Mouse (Mus musculus) hindbrain, embryonic 12.5 days (tissue): ENCODE measurements at regions not wholly inside any gene's neighbourhood (a gene's known extent, or its start where the extent isn't known, plus 50 kb on each side); places are given as distances from the start of the nearest gene placed in this dataset.

Experiments used
- ATAC-seq: fragments of 200-750 bp; cut with Nextera tagmentation; 2 replicates; pipeline ENCODE4 v1.8.0; 2017; ENCODE audit warnings: moderate TSS enrichment; ENCODE audit not compliant: low FRiP score
- H3K27ac ChIP-seq: fragments of 300-500 bp; sonication (generic); 2 replicates; pipeline ENCODE4 v1.5.1; 2016; ENCODE audit warnings: mild to moderate bottlenecking
- H3K27me3 ChIP-seq: fragments of 300-500 bp; sonication (generic); 2 replicates; pipeline ENCODE4 v1.6.1; 2016; ENCODE audit warnings: mild to moderate bottlenecking
- H3K36me3 ChIP-seq: fragments of 300-500 bp; sonication (generic); 2 replicates; pipeline ENCODE4 v1.6.1; 2016; ENCODE audit warnings: mild to moderate bottlenecking
- H3K4me1 ChIP-seq: fragments of 300-500 bp; sonication (generic); 2 replicates; pipeline ENCODE4 v1.6.1; 2016
- H3K4me2 ChIP-seq: fragments of 300-500 bp; sonication (generic); replicated peaks from 2 replicates; pipeline ENCODE4 v1.6.1; 2016; ENCODE audit warnings: mild to moderate bottlenecking
- H3K4me3 ChIP-seq: fragments of 300-500 bp; sonication (generic); 2 replicates; pipeline ENCODE4 v1.5.1; 2016; ENCODE audit warnings: mild to moderate bottlenecking
- H3K9ac ChIP-seq: fragments of 300-500 bp; sonication (generic); 2 replicates; pipeline ENCODE4 v1.6.1; 2016; ENCODE audit warnings: mild to moderate bottlenecking, moderate library complexity
- H3K9me3 ChIP-seq: fragments of 300-500 bp; sonication (generic); replicated peaks from 2 replicates; pipeline ENCODE4 v1.6.1; 2016; ENCODE audit warnings: mild to moderate bottlenecking
- WGBS: fragments of 180-500 bp; shearing (Covaris S2); methylation state at CpG from one replicate; pipeline ENCODE4 v1.1.7; 2016; 5-methylcytosine and 5-hydroxymethylcytosine counted together

DNA sequence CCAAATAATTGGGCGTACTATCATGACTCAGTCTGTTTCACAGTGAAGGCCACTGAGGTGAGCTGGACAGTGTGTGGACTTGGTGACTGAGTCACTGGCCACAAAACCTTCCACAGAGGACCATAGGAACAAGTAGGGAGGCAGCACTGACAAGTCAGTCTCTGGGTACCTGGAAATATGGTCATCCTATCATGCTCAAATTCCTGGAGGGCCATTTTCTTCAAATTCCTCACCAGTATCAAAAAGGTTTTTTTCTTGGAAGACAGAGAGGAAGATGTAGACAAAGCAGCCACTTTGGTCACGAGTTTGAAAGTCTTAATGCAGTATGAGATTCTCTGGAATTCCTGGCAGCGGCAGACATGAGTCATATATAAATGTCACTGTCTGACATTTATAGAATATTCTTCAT lies 101.8 kb upstream of the Rai14 start:
- Histone ChIP-seq H3K9me3 (no peaks in the 10 kb centered on the region), H3K4me3 (no peak overlapping the region), H3K27ac (no peak overlapping the region), H3K4me2 (no peak overlapping the region), H3K36me3 (no peaks in the 10 kb centered on the region), H3K27me3 (no peaks in the 10 kb centered on the region), H3K9ac (no peak overlapping the region), H3K4me1 (no peaks in the 10 kb centered on the region)
- no peak for ATAC-seq
- WGBS = 87% methylated on average over 3 of the region's 3 CpGs

DNA sequence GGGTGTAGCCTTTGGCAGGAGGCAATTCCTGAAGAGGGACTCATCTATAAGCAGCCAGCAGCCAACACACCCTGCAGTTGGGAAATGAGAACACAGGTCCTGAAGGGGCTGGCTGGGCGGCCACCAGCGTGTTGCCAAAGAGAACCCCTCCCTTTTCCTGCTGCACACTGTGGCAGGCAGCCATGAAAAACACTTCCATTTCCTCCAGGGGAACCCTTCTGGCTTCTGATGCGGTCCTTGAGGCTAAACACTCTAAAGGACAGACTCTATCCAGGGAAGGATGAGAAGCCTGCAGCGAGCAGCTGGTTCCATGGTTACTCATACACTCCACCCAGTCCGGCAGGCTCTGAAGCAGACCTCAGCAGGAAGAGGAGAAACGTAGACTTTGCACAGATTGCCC lies 103.8 kb upstream of the Rai14 start:
- Histone ChIP-seq H3K9me3 (no peaks in the 10 kb centered on the region), H3K27me3 (no peaks in the 10 kb centered on the region), H3K36me3 (no peaks in the 10 kb centered on the region), H3K9ac (no peak overlapping the region), H3K4me3 (no peak overlapping the region), H3K4me2 (no peak overlapping the region), H3K4me1 (no peaks in the 10 kb centered on the region), H3K27ac (no peak overlapping the region)
- WGBS = 68% methylated on average over 6 of the region's 6 CpGs
- ATAC-seq = no peak

GRCm38 (mm10) chr15:10818706-10819105 lies 104.3 kb upstream of the Rai14 start:
- H3K9ac ChIP-seq = no peak overlapping the region
- ATAC-seq = no peak
- H3K27ac ChIP-seq = no peak overlapping the region
- H3K4me3 ChIP-seq = no peak overlapping the region
- H3K4me2 ChIP-seq = no peak overlapping the region
- H3K27me3 ChIP-seq = no peaks in the 10 kb centered on the region
- H3K4me1 ChIP-seq = no peaks in the 10 kb centered on the region
- no peaks in the 10 kb centered on the region for H3K9me3 ChIP-seq
- H3K36me3 ChIP-seq = no peaks in the 10 kb centered on the region
- WGBS = 90% methylated on average over 1 of the region's 1 CpGs

DNA sequence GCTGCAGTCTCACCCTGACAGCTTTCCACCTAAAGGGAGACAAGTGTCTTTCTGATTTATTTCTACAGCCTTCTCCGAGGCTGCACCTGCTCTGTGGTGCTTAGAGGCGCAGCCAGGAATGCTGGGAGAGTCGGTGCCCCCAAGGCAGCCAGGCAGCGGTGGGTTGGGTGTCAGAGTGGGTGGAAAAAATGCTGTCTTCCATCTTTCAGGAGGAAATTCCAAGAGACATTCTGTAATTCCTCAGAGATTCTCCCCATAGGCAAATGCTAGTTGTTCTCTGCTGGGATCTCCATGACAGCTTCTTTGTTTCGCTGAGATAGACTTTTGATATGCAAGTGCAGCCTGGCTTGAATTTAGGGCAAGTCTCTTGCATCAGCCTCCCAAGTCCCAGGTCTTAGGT lies 109.5 kb upstream of the Rai14 start:
- ATAC-seq = no peak
- Histone ChIP-seq H3K4me1 (no peaks in the 10 kb centered on the region), H3K9ac (no peak overlapping the region), H3K4me3 (no peak overlapping the region), H3K36me3 (no peaks in the 10 kb centered on the region), H3K9me3 (no peaks in the 10 kb centered on the region), H3K4me2 (no peak overlapping the region), H3K27me3 (no peaks in the 10 kb centered on the region), H3K27ac (no peak overlapping the region)
- 69% methylated on average over 5 of the region's 5 CpGs for WGBS

- Histone ChIP-seq H3K9ac (no peak overlapping the region), H3K27me3 (no peaks in the 10 kb centered on the region), H3K4me1 (no peaks in the 10 kb centered on the region), H3K27ac (no peak overlapping the region), H3K36me3 (no peaks in the 10 kb centered on the region), H3K9me3 (no peaks in the 10 kb centered on the region), H3K4me2 (no peak overlapping the region), H3K4me3 (no peak overlapping the region)
- ATAC-seq = no peak
- 75% methylated on average over 5 of the region's 5 CpGs for WGBS
Observed at GRCm38 (mm10) chr15:10829588-10829987, 115.2 kb upstream of the Rai14 start.

- Histone ChIP-seq H3K27me3 (no peaks in the 10 kb centered on the region), H3K9ac (no peak overlapping the region), H3K4me3 (no peak overlapping the region), H3K4me2 (no peak overlapping the region), H3K9me3 (no peaks in the 10 kb centered on the region), H3K4me1 (no peaks in the 10 kb centered on the region), H3K27ac (no peak overlapping the region), H3K36me3 (no peaks in the 10 kb centered on the region)
- no peak for ATAC-seq
- WGBS = 88% methylated on average over 5 of the region's 5 CpGs
Observed at GRCm38 (mm10) chr15:10830478-10830877, 116.1 kb upstream of the Rai14 start.

DNA sequence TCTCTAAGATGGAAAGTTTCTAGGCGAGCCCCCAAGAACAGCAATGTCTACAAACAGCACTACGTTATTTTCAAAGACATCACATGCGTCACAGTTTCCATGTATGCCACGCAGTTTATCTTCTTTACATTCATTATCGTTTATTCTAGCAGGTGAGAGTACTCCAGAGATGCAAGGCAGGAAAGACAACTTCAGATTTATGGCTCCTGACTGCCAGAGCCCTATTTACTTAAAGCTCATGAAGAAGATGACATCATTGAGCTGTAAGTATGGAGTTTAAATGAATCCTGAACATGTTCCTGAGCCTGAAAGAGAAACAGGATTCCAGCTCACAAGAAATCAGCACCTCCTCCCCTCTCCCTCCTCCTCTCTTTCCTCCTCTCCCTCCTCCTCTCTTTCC lies 116.7 kb upstream of the Rai14 start:
- Histone ChIP-seq H3K9me3 (no peaks in the 10 kb centered on the region), H3K4me2 (no peak overlapping the region), H3K27me3 (no peaks in the 10 kb centered on the region), H3K9ac (no peak overlapping the region), H3K4me3 (no peak overlapping the region), H3K36me3 (no peaks in the 10 kb centered on the region), H3K4me1 (no peaks in the 10 kb centered on the region), H3K27ac (no peak overlapping the region)
- 90% methylated on average over 5 of the region's 5 CpGs for WGBS
- ATAC-seq = no peak

DNA sequence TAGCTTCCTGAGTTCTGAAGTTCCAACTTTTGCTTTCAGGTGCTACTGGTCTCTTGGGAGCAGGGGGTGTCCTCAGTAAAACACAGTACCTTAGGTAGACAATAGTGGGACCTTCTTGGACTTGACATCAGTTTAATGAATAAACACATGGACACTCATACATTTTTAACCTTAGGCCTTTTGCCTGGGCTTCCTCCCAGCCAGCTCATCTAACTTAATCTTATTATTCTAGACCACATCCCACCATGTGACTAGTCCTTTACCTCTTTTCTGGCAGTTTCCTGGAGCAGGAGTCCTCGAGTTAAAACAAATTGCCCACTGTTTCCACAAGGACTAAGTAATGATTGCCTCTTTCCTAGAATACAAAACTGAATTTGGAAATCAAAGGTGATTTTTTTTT lies 117.9 kb upstream of the Rai14 start:
- Histone ChIP-seq H3K9me3 (no peaks in the 10 kb centered on the region), H3K4me1 (no peaks in the 10 kb centered on the region), H3K4me2 (no peak overlapping the region), H3K9ac (no peak overlapping the region), H3K4me3 (no peak overlapping the region), H3K36me3 (no peaks in the 10 kb centered on the region), H3K27me3 (no peaks in the 10 kb centered on the region), H3K27ac (no peak overlapping the region)
- ATAC-seq = no peak
- WGBS = 66% methylated on average over 1 of the region's 1 CpGs

DNA sequence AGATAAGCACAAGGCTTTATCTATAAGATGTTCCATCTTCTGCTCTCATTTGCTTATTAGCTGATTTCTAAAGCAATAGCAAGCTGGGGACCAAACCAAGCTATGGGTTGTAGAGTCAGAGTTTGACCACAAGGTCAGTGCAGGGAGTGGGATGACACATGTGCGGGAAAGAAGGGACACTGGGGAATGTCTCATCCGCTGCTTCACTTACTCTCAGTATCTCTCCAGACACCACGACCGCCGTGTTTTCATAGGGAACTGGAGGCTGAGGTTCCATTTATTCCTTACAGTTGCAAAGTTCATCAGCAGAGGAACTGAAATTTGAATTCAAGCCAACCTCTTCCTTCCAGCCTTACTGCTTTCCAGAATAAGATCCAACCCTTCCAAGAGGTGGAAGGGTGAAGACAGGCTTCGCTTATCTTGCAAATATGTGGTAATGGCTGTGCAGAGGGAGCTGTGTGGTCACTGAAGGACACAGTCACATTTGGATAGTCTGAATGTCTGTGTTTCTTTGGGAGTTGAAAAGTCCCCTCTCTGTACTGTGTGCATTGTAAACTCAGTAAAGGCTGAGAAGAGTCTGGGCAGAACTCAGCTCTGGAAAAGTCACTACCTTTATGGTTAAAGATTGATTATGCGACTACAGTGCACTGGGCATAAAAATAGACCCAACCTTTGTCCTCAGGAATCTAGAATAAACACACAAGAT lies 118.1 kb upstream of the C1qtnf3 start:
- H3K4me1 ChIP-seq = no peaks in the 10 kb centered on the region
- H3K27ac ChIP-seq = no peak overlapping the region
- no peak overlapping the region for H3K9ac ChIP-seq
- ATAC-seq = no peak
- H3K9me3 ChIP-seq = no peaks in the 10 kb centered on the region
- H3K27me3 ChIP-seq = no peaks in the 10 kb centered on the region
- H3K4me3 ChIP-seq = no peak overlapping the region
- WGBS = 92% methylated on average over 7 of the region's 7 CpGs
- H3K4me2 ChIP-seq = no peak overlapping the region
- no peaks in the 10 kb centered on the region for H3K36me3 ChIP-seq

- no peak overlapping the region for H3K4me2 ChIP-seq
- ATAC-seq = no peak
- peaks cover 4% of the 10 kb centered on the region; the same call in 1 of the 2 replicates for H3K4me1 ChIP-seq
- 100% methylated on average over 1 of the region's 1 CpGs for WGBS
- H3K9ac ChIP-seq = no peak overlapping the region
- H3K36me3 ChIP-seq = no peaks in the 10 kb centered on the region
- H3K27ac ChIP-seq = no peak overlapping the region
- no peak overlapping the region for H3K4me3 ChIP-seq
- H3K27me3 ChIP-seq = no peaks in the 10 kb centered on the region
- H3K9me3 ChIP-seq = no peaks in the 10 kb centered on the region
Observed at GRCm38 (mm10) chr15:10838584-10839288, 113.4 kb upstream of the C1qtnf3 start.

DNA sequence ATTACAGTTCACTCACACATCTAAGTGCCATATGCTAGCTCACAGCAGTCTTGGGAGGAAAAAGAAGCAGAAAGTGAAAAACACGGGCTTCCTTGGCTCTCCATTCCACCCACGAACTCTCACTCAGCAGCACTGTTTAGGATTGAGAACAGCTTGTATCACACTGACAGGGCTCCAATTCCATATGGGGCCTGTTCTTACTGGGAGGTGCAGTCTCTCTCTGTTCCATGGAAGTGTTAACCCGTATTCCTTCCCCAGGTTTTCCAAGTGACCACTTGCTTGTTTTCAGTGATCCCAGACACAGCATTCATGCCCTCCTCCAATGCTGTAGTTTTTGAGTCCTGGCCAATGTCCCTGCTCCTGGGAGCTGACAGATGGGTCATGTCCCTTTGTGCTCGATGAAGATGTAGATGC lies 111.5 kb upstream of the C1qtnf3 start:
- no peak overlapping the region for H3K27ac ChIP-seq
- H3K4me2 ChIP-seq = no peak overlapping the region
- no peaks in the 10 kb centered on the region for H3K27me3 ChIP-seq
- peaks cover 4% of the 10 kb centered on the region; the same call in 1 of the 2 replicates for H3K4me1 ChIP-seq
- 87% methylated on average over 4 of the region's 4 CpGs for WGBS
- no peaks in the 10 kb centered on the region for H3K36me3 ChIP-seq
- no peaks in the 10 kb centered on the region for H3K9me3 ChIP-seq
- no peak overlapping the region for H3K9ac ChIP-seq
- no peak for ATAC-seq
- H3K4me3 ChIP-seq = no peak overlapping the region

GRCm38 (mm10) chr15:10843060-10843695 lies 109.0 kb upstream of the C1qtnf3 start:
- Histone ChIP-seq H3K9me3 (no peaks in the 10 kb centered on the region), H3K4me3 (no peak overlapping the region), H3K36me3 (no peaks in the 10 kb centered on the region), H3K4me2 (no peak overlapping the region), H3K4me1 (peaks cover 4% of the 10 kb centered on the region; the same call in 1 of the 2 replicates), H3K27me3 (no peaks in the 10 kb centered on the region), H3K9ac (no peak overlapping the region), H3K27ac (no peak overlapping the region)
- ATAC-seq = no peak
- 46% methylated on average over 3 of the region's 3 CpGs for WGBS
